Mouse (Mus musculus) heart, postnatal 0 days (tissue): ENCODE measurements around the gene Sugp1.

Source experiments
- CTCF ChIP-seq: IDR thresholded peaks from 2 replicates; pipeline ENCODE4 v1.5.1; 2016; ENCODE audit warnings: antibody characterized with exemption, control low read depth, low read depth
- EP300 ChIP-seq: IDR thresholded peaks from 2 replicates; pipeline ENCODE4 v1.6.1; 2016; ENCODE audit warnings: antibody characterized with exemption, low read depth

GRCm38 (mm10) chr8:70049662-70050061 is 7.0 kb downstream of the Sugp1 start:
- TF ChIP-seq CTCF, result no peak
- TF ChIP-seq EP300, result no peak
